Mouse (Mus musculus): ENCODE results near the gene Ccdc144b.

Gene Ccdc144b

GRCm38 (mm10) chr3:36053447-36053846 is at the start of gene Ccdc144b:
TSS of gene Ccdc144b (minus strand) at chr3:36053547.
- no peak for DNase-seq

DNA sequence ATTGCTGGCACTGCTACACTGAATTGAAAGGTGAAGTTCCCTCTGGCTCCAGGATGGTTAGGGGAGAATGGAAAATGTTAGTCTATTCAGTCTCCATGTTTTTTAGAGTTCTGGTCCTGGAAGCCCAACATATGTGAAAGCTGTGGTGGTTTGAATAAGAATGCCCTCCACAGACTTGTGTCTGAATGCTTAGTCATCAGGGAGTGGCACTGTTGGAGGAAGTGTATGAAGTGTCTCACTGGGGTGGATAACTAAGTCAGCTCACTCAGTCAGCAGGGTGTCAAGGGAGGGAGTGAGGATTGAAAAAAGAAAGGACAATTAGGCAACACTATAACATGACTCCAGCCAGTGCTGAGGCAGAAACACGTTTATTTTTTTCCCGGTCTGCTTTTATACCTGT is 42.0 kb upstream of the Ccdc144b start:
- no peak for DNase-seq

- DNase-seq, result no peak
These were observed 34.2 kb upstream of the Ccdc144b start for GRCm38 (mm10) chr3:36087591-36087990.

- no peak for DNase-seq
These were observed 32.0 kb upstream of the Ccdc144b start for GRCm38 (mm10) chr3:36085394-36085793.

- no peak for DNase-seq
These were observed 30.0 kb upstream of the Ccdc144b start for GRCm38 (mm10) chr3:36083381-36083780.

- no peak for DNase-seq
These were observed 29.5 kb upstream of the Ccdc144b start for GRCm38 (mm10) chr3:36082843-36083242.

GRCm38 (mm10) chr3:36080741-36081140 is 27.4 kb upstream of the Ccdc144b start:
- no peak for DNase-seq

DNA sequence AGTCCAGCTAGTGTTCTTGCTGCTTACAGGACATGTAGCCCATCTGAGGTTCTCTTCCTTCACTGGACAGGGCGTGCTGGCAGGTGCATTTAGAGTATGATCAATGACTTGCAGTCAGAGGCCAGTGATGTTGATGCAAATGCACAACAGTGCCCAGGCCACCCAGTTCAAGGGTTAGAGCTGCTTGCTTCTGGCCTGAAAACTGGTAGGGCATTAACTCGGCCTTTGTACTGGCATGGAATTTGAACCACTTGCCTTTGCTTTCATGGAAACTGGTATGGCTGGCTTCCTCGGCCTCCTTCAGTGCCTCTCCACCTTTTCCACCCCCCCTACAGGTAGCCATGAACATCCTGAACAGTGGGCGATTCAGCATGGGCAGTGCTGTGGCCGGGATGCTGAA is 26.5 kb upstream of the Ccdc144b start:
- DNase-seq, result no peak

- DNase-seq, result no peak
These were observed 24.0 kb upstream of the Ccdc144b start for GRCm38 (mm10) chr3:36077386-36077785.

DNA sequence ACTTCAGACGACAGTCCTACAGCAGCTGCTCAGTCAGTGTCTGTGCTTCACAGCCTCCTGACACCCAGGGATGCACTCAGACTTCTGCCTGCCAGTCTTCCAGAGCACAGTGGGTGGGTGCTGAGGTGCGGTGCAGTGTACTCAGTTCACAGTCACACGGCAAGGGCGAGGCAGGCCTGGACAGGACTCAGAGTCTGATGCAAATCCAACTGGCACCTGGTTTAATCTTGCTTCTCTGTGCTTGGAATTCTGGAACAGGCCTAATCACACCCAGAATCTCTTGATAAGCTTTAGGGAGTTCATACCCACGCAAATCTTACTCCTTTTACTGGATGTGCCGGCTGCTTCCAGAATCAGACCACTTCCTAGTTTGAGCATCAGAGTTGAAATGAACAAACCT is 22.1 kb upstream of the Ccdc144b start:
- DNase-seq, result no peak

DNA sequence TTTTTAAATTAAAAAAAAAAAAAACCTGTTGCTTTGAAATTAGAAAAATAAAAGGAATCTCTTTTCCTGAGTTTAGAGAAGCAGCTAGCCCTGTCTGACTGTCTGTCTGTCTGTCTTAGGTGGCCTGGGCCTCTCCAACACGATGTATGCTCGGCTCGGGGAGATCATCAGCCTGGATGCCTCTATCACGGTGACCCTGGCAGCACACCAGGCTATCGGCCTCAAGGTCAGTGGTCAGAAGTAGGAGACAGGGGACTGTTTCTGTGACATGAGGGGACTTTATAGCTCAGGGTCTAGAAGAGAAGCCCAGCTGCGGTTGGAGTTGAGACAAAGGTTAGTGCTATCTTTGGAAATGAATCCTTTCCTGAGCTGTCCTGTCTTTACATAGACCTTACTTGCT is 20.9 kb upstream of the Ccdc144b start:
- DNase-seq, result no peak

DNA sequence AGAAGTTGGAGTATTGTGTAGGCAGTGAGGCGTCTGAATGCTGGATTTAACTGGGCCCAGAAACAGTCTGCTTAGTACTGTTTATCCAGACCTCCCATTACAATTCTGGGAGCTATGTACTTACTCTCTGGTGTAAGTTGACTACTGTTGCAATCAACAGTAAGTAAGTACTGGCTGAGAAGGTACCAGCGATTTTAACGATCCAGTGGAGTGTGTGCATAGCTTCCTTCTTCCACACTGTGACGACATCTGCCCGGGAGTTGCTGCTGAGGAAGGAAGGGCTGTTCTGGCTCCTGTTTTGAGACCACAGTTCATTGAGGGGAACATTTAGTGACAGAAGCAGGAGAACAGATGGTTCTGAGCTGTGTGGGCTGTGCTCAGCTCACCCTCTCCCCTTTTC is 17.7 kb upstream of the Ccdc144b start:
- DNase-seq, result no peak

- no peak for DNase-seq
These were observed 17.1 kb upstream of the Ccdc144b start for GRCm38 (mm10) chr3:36070436-36070835.

GRCm38 (mm10) chr3:36067731-36068130 is 14.4 kb upstream of the Ccdc144b start:
- DNase-seq, result no peak

DNA sequence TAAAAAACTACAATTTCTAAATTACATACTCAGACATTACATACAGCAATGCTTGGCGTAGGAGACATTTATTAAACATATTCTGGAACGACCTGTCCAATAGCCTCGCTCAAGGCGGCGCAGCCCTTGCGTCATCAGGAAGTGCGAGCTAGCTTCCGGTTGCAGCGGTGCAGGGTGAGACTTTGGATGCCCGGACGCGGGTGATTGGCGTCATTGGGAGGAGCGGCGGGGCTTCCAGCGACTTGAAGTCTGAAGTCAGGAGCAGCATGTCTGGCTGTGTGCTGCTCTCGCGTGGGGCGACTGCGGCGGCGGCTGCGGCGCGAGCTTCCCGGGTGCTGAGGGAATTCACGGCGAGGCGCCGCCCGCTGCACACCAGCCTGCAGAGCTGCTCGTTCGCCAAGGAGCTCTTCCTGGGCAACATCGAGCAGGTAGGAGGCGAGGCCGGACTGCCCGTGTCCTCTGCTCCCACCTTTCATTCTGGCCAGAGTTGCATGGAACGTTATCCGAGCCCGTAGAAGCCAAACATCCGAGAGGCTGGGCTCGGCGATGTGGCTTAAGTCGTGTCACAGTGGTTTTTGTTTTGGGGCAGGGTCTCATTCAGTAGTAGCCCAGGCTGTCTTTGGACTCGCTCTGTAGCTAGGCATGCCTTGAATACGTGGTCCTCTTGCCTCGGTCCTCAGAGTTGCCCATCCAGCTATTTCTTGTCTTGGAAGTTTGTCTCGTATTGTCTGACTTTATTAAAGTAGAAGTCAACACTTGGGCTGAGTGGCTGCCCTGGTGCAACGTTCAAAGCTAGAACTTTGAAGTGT is 12.7 kb upstream of the Ccdc144b start, which contains the start of gene Acad9:
Acad9 (plus strand) TSS at position 137 of the 809 bp plus-strand sequence.
- peak; percentile 97 for DNase-seq

DNA sequence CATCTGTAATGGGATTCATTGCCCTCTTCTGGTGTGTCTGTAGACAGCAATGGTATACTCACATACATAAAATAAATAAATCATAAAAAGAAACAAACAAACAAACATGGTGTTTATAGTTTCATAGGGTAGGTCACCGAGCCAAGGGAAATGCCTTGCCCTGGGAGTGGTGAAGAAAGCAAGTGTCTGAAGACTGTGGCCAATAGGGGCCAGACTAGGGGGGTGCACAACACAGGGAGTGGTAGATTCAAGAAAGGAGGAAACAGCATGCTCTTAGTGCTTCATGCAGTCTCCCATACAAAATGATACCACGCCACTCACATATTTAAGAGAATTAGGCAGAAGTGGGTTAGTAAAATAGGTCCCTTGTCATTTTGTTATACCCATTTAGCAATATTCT is 11.8 kb upstream of the Ccdc144b start:
- no peak for DNase-seq

DNA sequence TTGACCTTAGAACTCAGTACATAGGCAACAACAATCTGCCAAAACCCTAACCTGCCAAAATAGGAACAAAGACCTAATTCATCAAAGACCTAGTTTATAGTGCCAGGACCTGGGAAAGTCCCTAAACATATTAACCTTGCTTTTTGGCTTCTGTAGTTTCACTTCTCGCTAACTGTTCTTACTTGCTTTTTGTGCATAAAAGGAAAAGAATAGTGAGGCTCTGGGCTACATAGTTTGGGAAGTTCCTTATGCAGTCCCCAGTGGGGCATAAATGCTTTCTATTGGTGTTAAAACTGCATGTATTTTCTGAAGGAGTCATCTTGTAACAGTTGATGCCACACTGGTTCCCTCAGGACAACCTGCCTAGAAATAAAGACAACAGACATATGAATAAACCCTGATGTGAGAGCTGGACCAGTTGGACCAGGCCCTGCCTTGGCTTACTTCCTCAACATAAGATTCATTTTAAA is 11.3 kb upstream of the Ccdc144b start:
- DNase-seq, result no peak

DNA sequence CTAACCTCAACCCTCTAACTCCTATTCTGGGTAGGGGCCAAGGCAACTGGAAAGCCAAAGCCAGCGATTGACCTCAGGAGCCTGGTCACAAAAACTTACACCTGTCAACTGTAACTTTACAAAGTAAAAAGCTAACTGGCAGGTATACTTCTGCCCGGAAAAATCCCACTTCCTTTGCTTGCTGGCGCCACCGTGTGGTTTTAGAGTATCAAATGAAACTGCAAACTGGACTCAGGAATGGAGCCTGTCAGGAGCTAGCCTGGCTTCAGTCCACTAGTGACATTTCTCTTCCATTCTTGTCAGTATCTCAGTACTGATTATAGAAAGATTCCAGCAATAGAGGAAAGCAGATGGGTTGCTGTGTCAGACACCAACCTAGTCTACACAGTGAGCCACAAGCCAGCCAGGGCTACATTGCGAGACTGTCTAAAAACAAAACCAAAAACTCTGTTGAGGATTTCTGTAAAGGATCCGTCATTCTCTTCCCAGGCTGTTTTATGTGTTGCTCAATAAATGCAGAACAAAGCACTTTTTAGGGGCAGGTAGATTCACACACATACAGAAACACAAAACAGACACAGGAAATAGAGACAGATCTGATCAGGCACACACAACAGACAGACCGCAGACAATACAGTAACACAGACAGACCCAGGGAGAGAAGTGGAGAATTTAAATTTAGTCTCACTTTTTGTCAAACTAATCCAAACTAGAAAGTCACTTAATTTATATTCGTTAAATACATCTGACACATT is 6.9 kb upstream of the Ccdc144b start:
- DNase-seq, result peak; percentile 71

GRCm38 (mm10) chr3:36049106-36049505 is 4.2 kb downstream of the Ccdc144b start:
- DNase-seq, result no peak

GRCm38 (mm10) chr3:36045086-36045485 is 8.3 kb downstream of the Ccdc144b start:
- no peak for DNase-seq

- DNase-seq, result no peak
These were observed 8.8 kb downstream of the Ccdc144b start for GRCm38 (mm10) chr3:36044520-36044919.

GRCm38 (mm10) chr3:36031740-36032510 is 21.4 kb downstream of the Ccdc144b start:
- DNase-seq, result no peak

DNA sequence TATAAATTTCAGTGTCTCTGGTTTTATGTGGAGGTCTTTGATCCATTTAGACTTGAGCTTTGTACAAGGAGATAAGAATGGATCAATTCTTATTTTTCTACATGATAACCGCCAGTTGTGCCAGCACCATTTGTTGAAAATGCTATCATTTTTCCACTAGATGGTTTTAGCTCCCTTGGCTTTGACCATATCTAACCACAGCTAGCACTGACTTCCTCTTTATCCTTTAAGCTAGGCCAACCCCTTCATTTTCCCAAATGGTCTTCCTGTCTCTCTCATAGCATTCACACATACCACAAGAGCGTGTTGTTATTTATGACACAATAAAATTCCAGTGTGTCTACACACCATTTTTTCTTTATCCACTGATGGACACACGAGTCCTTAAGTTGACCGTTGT is 23.4 kb downstream of the Ccdc144b start:
- DNase-seq, result no peak

Measured in retina, postnatal 1 day (tissue).